Mouse (Mus musculus) myocyte (in vitro differentiated cells): Measurements from ENCODE around the gene Ms4a6c.

Experiments used
- CEBPB ChIP-seq: IDR thresholded peaks from 2 replicates; pipeline ENCODE4 v1.6.1; 2011; ENCODE audit warnings: mild to moderate bottlenecking, moderate library complexity; ENCODE audit not compliant: poor library complexity, insufficient read depth, severe bottlenecking
- MYOD1 ChIP-seq, 3 experiments: IDR thresholded peaks; one replicate each; pipeline ENCODE4 v1.6.1; 2011; ENCODE audit warnings: control low read depth in 2 of 3, low read depth in 2 of 3, mild to moderate bottlenecking in 2 of 3, moderate library complexity in 1 of 3; ENCODE audit not compliant: insufficient read length in 2 of 3, control insufficient read depth in 1 of 3
- POLR2A ChIP-seq: IDR thresholded peaks from one replicate; pipeline ENCODE4 v1.6.1; 2011; ENCODE audit warnings: low read depth, mild to moderate bottlenecking, control low read depth, moderate library complexity; ENCODE audit not compliant: insufficient read length
- POLR2AphosphoS2 ChIP-seq: IDR thresholded peaks from one replicate; pipeline ENCODE4 v1.6.1; 2011; ENCODE audit warnings: low read depth, control low read depth; ENCODE audit not compliant: insufficient read length
- SRF ChIP-seq: IDR thresholded peaks from one replicate; pipeline ENCODE4 v1.6.1; 2011; ENCODE audit warnings: low read depth; ENCODE audit not compliant: control insufficient read depth, insufficient read length
- TCF12 ChIP-seq: IDR thresholded peaks from one replicate; pipeline ENCODE4 v1.6.1; 2011; ENCODE audit warnings: mild to moderate bottlenecking, control low read depth; ENCODE audit not compliant: poor library complexity, insufficient read depth, severe bottlenecking
- TCF3 ChIP-seq: IDR thresholded peaks from one replicate; pipeline ENCODE4 v1.6.1; 2011; ENCODE audit warnings: low read depth, control low read depth; ENCODE audit not compliant: insufficient read length
- USF1 ChIP-seq: IDR thresholded peaks from one replicate; pipeline ENCODE4 v1.6.1; 2011; ENCODE audit warnings: low read depth, mild to moderate bottlenecking, control low read depth, moderate library complexity

DNA sequence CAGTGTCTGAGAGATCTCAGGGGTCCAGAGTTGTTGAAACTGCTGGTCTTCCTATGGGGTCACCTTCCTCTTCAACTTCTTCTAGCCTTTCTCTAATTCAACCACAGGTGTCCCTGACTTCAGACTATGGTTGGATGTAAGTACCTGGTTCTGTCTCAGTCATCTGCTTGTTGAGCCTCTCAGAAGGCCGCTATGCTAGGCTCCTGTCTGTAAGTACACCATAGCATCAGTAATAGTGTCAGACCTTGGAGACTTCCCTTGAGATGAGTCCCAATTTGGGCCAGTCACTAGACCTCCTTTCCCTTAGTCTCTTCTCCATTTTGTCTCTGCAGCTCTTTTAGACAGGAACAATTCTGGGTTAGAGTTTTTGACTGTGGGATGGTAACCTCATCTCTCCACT, 23.5 kb downstream of the Ms4a6c start:
- TF ChIP-seq POLR2AphosphoS2 (no peak), POLR2A (no peak), USF1 (no peak), TCF3 (no peak), TCF12 (no peak), CEBPB (no peak), SRF (no peak), MYOD1 (IDR thresholded peaks at IDR 0.05; ENCODE audit: control insufficient read depth in 1 of 3, insufficient read length in 2 of 3, low read depth in 2 of 3) (no peak)
